Mouse (Mus musculus): ENCODE measurements around the gene AC161166.1. TPM values are rescaled to one million over a fixed set of nuclear protein-coding genes. Genes with fewer than 3 reads are reported as not detected.

The AC161166.1 gene
- polyA plus RNA-seq, 1 experiment = 0.16 TPM

DNA sequence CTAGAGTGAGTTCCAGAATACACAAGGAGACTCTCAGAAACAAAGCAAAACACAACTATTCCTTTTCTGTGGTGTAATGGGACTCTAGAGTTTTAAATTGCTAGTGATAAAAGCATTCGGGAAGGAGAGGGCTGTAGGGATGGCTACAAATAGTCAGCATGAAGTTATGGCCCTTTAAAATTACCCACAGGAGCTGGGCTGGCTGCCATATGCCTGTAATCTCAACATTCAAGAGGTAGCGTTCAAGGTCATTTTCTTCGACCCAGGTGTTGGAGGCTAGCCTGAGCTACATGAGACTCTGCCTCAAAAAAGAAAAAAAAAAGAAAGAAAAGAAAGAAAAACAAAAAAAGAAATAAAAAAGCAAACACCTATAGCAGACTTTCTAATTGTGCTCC lies 6.2 kb downstream of the AC161166.1 start:
- Histone ChIP-seq H3K4me3 (ENCODE audit: insufficient read depth, poor library complexity, severe bottlenecking) (peak overlapping the region; percentile 64), H3ac (ENCODE audit: control insufficient read depth, insufficient read length, low read depth) (no peak overlapping the region), H3K79me2 (ENCODE audit: control insufficient read depth, insufficient read depth) (peaks cover 18% of the 10 kb centered on the region), H3K36me3 (ENCODE audit: control insufficient read depth, insufficient read depth) (peaks cover 4% of the 10 kb centered on the region), H3K79me3 (ENCODE audit: low read depth) (peaks cover 20% of the 10 kb centered on the region), H3K27me3 (ENCODE audit: control insufficient read depth, insufficient read depth, insufficient read length) (no peaks in the 10 kb centered on the region)
- TF ChIP-seq USF1 (IDR thresholded peaks at IDR 0.05; ENCODE audit: low read depth) (no peak), CEBPB (IDR thresholded peaks at IDR 0.05; ENCODE audit: low read depth) (no peak), MYOD1 (IDR thresholded peaks at IDR 0.05; ENCODE audit: control insufficient read depth, insufficient read length, low read depth) (no peak), MAX (IDR thresholded peaks at IDR 0.05) (no peak), FOSL1 (IDR thresholded peaks at IDR 0.05; ENCODE audit: insufficient read depth, low read length, poor library complexity, severe bottlenecking) (no peak), CTCF (IDR thresholded peaks at IDR 0.05; ENCODE audit: control insufficient read depth, insufficient read depth, insufficient read length) (no peak), MYOG (IDR thresholded peaks at IDR 0.05; ENCODE audit: control insufficient read depth, extremely low read depth, insufficient read length) (no peak)

DNA sequence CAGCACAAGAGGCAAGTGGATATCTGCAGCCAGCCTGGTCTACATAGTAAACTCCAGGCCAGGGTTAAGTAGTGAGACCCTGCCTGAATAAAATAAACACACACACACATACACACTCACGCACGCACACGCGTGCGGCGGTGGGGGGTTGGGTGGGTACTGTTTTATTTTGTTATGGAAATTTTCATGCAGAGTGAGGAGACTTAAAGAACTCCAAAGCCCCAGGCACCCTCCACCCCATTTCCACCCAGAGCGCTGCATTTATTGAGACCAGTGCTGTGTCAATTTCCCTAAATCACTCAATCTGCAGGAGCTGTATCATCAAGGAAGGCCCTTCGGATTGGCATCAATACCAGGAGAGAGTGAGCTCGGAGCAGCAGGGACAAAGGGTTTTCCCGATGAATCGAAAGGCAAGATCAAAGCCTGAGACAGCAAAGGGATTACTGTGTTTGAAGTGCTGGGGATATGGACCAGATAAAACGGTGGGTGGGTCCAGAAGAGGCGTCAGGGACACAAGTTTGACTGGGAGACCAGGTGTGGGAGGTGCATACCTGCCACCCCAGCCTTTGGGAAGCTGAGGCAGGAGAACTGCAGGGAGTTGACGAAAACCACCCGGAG lies 6.7 kb downstream of the AC161166.1 start:
- Histone ChIP-seq H3ac (ENCODE audit: control insufficient read depth, insufficient read length, low read depth) (no peak overlapping the region), H3K27me3 (ENCODE audit: control insufficient read depth, insufficient read depth, insufficient read length) (no peaks in the 10 kb centered on the region), H3K79me3 (ENCODE audit: low read depth) (peaks cover 20% of the 10 kb centered on the region), H3K36me3 (ENCODE audit: control insufficient read depth, insufficient read depth) (peaks cover 1% of the 10 kb centered on the region), H3K4me3 (ENCODE audit: insufficient read depth, poor library complexity, severe bottlenecking) (no peak overlapping the region), H3K79me2 (ENCODE audit: control insufficient read depth, insufficient read depth) (peaks cover 17% of the 10 kb centered on the region)
- TF ChIP-seq FOSL1 (IDR thresholded peaks at IDR 0.05; ENCODE audit: insufficient read depth, low read length, poor library complexity, severe bottlenecking) (no peak), MAX (IDR thresholded peaks at IDR 0.05) (no peak), CTCF (IDR thresholded peaks at IDR 0.05; ENCODE audit: control insufficient read depth, insufficient read depth, insufficient read length) (no peak), MYOG (IDR thresholded peaks at IDR 0.05; ENCODE audit: control insufficient read depth, extremely low read depth, insufficient read length) (no peak), CEBPB (IDR thresholded peaks at IDR 0.05; ENCODE audit: low read depth) (no peak), MYOD1 (IDR thresholded peaks at IDR 0.05; ENCODE audit: control insufficient read depth, insufficient read length, low read depth) (no peak), USF1 (IDR thresholded peaks at IDR 0.05; ENCODE audit: low read depth) (no peak)

DNA sequence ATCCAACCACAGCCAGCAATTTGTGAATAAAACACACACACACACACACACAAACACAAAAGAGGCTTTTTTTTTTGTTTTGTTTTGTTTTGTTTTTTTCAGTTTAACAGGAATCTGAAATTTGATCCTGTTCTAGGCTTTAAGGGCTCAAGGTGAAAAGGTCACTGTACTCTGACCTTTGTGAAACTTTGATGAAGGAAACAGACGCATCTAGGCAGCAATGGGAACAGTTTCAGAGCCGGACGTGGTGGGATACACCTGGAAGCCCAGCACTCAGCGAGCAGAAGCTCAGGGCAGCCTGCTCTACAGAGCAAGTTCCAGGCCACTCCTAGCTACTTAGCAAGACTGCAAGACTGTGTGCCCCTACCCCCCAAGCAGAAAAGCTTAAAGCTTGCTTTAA lies 7.4 kb downstream of the AC161166.1 start:
- H3K27me3 ChIP-seq (ENCODE audit: control insufficient read depth, insufficient read depth, insufficient read length) = no peaks in the 10 kb centered on the region
- peaks cover 17% of the 10 kb centered on the region for H3K79me2 ChIP-seq (ENCODE audit: control insufficient read depth, insufficient read depth)
- H3ac ChIP-seq (ENCODE audit: control insufficient read depth, insufficient read length, low read depth) = no peak overlapping the region
- no peak for TF ChIP-seq CTCF (IDR thresholded peaks at IDR 0.05; ENCODE audit: control insufficient read depth, insufficient read depth, insufficient read length)
- TF ChIP-seq MYOG (IDR thresholded peaks at IDR 0.05; ENCODE audit: control insufficient read depth, extremely low read depth, insufficient read length) = no peak
- TF ChIP-seq MYOD1 (IDR thresholded peaks at IDR 0.05; ENCODE audit: control insufficient read depth, insufficient read length, low read depth) = no peak
- no peak for TF ChIP-seq FOSL1 (IDR thresholded peaks at IDR 0.05; ENCODE audit: insufficient read depth, low read length, poor library complexity, severe bottlenecking)
- TF ChIP-seq MAX (IDR thresholded peaks at IDR 0.05) = no peak
- TF ChIP-seq USF1 (IDR thresholded peaks at IDR 0.05; ENCODE audit: low read depth) = no peak
- no peak for TF ChIP-seq CEBPB (IDR thresholded peaks at IDR 0.05; ENCODE audit: low read depth)
- no peak overlapping the region for H3K4me3 ChIP-seq (ENCODE audit: insufficient read depth, poor library complexity, severe bottlenecking)
- no peaks in the 10 kb centered on the region for H3K36me3 ChIP-seq (ENCODE audit: control insufficient read depth, insufficient read depth)
- peaks cover 15% of the 10 kb centered on the region for H3K79me3 ChIP-seq (ENCODE audit: low read depth)

DNA sequence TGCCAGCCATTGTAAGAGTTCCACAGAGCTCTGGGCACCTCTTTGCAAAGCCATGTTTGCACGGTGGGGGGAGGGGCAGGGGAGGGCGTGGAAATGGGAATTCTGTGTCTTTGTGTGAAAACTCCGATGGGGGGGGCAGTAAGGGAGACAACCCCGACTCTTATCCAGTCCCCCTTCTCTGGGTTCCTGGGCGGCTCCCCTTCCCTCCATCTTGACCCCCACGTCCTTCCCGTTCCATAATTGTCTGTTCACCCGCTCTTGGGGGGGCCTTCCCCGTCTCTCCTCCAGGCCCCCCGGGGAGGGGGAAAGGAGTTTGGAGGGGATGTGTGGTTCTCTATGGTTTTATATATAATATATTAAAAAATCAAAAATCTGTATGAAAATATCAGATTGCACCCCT lies 8.3 kb downstream of the AC161166.1 start:
- Histone ChIP-seq H3K27me3 (ENCODE audit: control insufficient read depth, insufficient read depth, insufficient read length) (no peaks in the 10 kb centered on the region), H3K36me3 (ENCODE audit: control insufficient read depth, insufficient read depth) (no peaks in the 10 kb centered on the region), H3ac (ENCODE audit: control insufficient read depth, insufficient read length, low read depth) (no peak overlapping the region), H3K79me2 (ENCODE audit: control insufficient read depth, insufficient read depth) (peaks cover 15% of the 10 kb centered on the region), H3K79me3 (ENCODE audit: low read depth) (peaks cover 12% of the 10 kb centered on the region), H3K4me3 (ENCODE audit: insufficient read depth, poor library complexity, severe bottlenecking) (no peak overlapping the region)
- TF ChIP-seq USF1 (IDR thresholded peaks at IDR 0.05; ENCODE audit: low read depth) = no peak
- TF ChIP-seq MYOG (IDR thresholded peaks at IDR 0.05; ENCODE audit: control insufficient read depth, extremely low read depth, insufficient read length) = no peak
- no peak for TF ChIP-seq MAX (IDR thresholded peaks at IDR 0.05)
- no peak for TF ChIP-seq CTCF (IDR thresholded peaks at IDR 0.05; ENCODE audit: control insufficient read depth, insufficient read depth, insufficient read length)
- TF ChIP-seq MYOD1 (IDR thresholded peaks at IDR 0.05; ENCODE audit: control insufficient read depth, insufficient read length, low read depth) = no peak

DNA sequence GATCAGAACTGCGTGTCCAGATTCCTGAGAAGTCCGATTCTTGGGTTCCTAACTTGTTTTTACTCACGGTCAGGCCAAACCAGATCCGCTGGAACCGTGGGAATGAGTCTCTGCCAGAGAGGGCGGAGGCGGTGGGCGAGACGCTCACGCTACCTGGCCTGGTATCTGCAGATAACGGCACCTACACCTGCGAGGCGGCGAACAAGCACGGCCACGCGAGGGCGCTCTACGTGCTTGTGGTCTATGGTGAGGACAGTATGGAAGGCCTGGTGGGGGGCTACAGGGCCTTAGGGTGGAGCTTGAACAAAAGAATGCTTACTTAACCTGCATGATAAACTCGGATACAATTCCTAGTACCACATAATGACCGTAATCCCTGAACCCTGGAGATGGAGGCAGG lies 10.8 kb downstream of the AC161166.1 start:
- Histone ChIP-seq H3K79me2 (ENCODE audit: control insufficient read depth, insufficient read depth) (no peaks in the 10 kb centered on the region), H3K4me3 (ENCODE audit: insufficient read depth, poor library complexity, severe bottlenecking) (no peak overlapping the region), H3K79me3 (ENCODE audit: low read depth) (no peaks in the 10 kb centered on the region), H3ac (ENCODE audit: control insufficient read depth, insufficient read length, low read depth) (no peak overlapping the region), H3K27me3 (ENCODE audit: control insufficient read depth, insufficient read depth, insufficient read length) (no peaks in the 10 kb centered on the region), H3K36me3 (ENCODE audit: control insufficient read depth, insufficient read depth) (no peaks in the 10 kb centered on the region)
- TF ChIP-seq USF1 (IDR thresholded peaks at IDR 0.05; ENCODE audit: low read depth) (no peak), CTCF (IDR thresholded peaks at IDR 0.05; ENCODE audit: control insufficient read depth, insufficient read depth, insufficient read length) (no peak), MAX (IDR thresholded peaks at IDR 0.05) (no peak), CEBPB (IDR thresholded peaks at IDR 0.05; ENCODE audit: low read depth) (no peak), FOSL1 (IDR thresholded peaks at IDR 0.05; ENCODE audit: insufficient read depth, low read length, poor library complexity, severe bottlenecking) (no peak), MYOD1 (IDR thresholded peaks at IDR 0.05; ENCODE audit: control insufficient read depth, insufficient read length, low read depth) (no peak), MYOG (IDR thresholded peaks at IDR 0.05; ENCODE audit: control insufficient read depth, extremely low read depth, insufficient read length) (no peak)

Data from C2C12 (cell line).